Mouse (Mus musculus): ENCODE measurements around the gene Ppp2r1b. TPM values are rescaled to one million over a fixed set of nuclear protein-coding genes. Genes with fewer than 3 reads are reported as not detected.

The Ppp2r1b gene
- polyA plus RNA-seq, 1 experiment from 2014 or later: 14.4 TPM

DNA sequence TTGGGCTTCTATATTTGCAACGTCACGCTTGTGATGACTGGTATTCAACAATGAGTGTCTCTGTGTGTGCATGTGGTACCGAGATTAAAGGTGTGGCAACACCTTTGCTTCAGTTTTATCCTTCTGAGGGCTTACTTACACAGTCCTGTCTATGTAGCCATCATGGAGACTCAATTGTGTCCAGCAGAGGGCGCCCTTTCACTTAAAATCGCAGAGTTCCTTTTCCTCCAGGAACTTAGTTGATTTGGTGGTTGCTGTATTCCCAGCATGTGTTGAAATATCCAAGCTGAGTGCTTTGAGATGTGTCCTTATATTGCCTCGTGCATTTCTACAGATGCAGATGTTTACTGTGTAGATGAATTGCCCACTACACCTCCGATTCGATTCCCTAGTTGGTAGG, 4.1 kb downstream of the Ppp2r1b start:
- Histone ChIP-seq H3K36me3 (ENCODE audit: inconsistent target) (no peaks in the 10 kb centered on the region), H3K27ac (no peak overlapping the region), H3K79me2 (ENCODE audit: inconsistent target) (no peaks in the 10 kb centered on the region), H3K4me3 (ENCODE audit: inconsistent target) (no peak overlapping the region)
- 8% methylated on average over 8 of the region's 8 CpGs for WGBS (ENCODE audit: missing documents)

DNA sequence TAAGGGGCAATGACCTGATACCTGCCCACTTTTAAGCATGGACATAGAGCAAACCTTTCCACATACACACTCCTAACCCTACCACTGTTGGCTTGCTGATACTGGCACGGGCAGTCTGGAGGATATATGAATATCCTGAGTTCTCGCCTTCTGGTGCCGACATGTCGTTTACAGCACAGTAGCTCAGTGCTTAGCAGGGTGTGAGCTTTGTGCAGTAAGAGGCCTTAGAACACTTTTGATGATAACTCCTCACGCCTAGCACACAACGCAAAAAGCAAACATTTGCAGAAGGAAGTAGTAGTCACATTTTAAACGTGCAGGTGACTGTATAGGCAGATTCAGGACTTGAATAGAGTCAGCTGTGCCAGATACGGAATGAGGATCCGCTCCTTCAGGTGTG, 4.7 kb downstream of the Ppp2r1b start:
- H3K4me3 ChIP-seq (ENCODE audit: inconsistent target): no peak overlapping the region
- H3K79me2 ChIP-seq (ENCODE audit: inconsistent target): no peaks in the 10 kb centered on the region
- WGBS (ENCODE audit: missing documents): 21% methylated on average over 9 of the region's 9 CpGs
- H3K27ac ChIP-seq: no peak overlapping the region
- no peaks in the 10 kb centered on the region for H3K36me3 ChIP-seq (ENCODE audit: inconsistent target)

DNA sequence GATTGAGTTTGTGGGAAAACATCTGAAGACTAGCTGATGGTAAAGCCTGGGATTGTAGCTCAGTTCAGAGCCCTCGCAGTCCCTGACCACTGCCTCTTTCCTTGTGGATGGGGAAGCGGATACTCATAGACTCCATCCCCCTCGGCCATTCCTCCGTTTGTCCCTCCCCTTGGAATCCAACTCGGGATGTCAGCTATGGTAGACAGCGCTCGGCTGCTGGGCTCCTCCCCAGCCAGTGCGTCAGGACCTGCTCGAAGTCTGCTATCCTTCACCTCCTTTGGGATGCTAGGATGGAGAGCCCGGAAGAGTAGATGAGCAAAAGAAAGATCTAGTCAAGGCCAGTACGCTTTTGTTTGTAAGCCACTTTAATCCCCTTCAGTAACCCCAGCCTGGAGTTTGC, 5.2 kb downstream of the Ppp2r1b start:
- Histone ChIP-seq H3K36me3 (ENCODE audit: inconsistent target) (no peaks in the 10 kb centered on the region), H3K4me3 (ENCODE audit: inconsistent target) (no peak overlapping the region), H3K27ac (no peak overlapping the region), H3K79me2 (ENCODE audit: inconsistent target) (no peaks in the 10 kb centered on the region)
- WGBS (ENCODE audit: missing documents): 20% methylated on average over 11 of the region's 11 CpGs

DNA sequence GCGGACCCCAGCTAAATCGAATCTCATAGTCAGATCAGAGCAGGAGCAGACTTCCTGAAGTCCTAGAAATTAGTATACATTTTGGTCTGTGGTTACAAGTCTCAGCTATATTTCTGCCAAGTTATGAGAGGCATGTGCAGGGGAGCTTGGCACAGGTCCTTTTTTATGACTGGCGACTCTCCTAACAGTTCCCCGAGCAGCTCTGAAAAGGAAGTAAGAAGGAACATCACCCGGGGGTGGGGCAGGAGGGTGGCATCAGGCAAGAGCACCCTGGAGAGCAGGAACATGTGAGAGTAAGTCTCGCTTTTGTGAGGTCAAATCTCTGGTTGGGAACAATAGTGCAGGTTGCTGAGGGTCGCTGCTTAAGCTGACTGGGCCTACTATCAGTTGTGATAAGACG, 5.6 kb downstream of the Ppp2r1b start:
- no peak overlapping the region for H3K4me3 ChIP-seq (ENCODE audit: inconsistent target)
- 12% methylated on average over 8 of the region's 8 CpGs for WGBS (ENCODE audit: missing documents)
- H3K36me3 ChIP-seq (ENCODE audit: inconsistent target): no peaks in the 10 kb centered on the region
- no peak overlapping the region for H3K27ac ChIP-seq
- no peaks in the 10 kb centered on the region for H3K79me2 ChIP-seq (ENCODE audit: inconsistent target)

DNA sequence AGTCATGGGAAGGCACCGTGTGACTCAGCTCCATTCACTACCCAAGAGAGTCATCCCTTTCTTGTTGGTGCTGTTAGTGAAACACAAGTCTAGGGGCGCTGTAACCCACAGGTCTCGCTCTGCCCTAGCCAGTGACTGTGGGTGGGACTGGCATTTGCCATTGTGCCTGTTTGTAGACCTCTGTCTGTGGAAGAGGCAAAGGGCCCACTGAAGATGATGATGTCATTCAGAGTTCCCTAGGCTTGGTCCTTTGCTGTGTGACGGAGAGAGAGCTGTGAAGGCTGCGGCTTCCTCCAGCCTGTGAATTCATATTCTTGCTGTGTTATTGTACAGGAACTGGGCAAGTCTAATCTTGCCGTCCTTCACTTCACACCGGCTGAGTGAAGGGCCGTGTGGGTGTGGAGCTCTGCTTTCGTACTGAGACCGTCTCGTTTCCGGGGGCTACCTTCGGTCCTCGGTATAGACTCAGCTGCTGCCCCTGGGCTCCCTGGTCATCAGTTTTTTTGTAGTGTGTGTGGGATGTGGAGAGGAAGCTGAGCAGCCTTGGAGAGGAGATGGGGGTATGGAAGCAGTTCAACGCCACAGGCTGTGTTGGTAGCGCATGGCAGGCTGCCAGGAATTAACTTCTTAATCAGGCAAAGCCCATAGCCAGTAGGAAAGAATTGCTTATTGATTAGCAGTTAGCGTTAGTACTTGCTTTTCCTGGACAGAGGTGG, 7.7 kb downstream of the Ppp2r1b start:
- 19% methylated on average over 17 of the region's 17 CpGs for WGBS (ENCODE audit: missing documents)
- Histone ChIP-seq H3K36me3 (ENCODE audit: inconsistent target) (no peaks in the 10 kb centered on the region), H3K79me2 (ENCODE audit: inconsistent target) (peaks cover 1% of the 10 kb centered on the region; the same call in 1 of the 2 replicates), H3K27ac (no peak overlapping the region), H3K4me3 (ENCODE audit: inconsistent target) (no peak overlapping the region)

DNA sequence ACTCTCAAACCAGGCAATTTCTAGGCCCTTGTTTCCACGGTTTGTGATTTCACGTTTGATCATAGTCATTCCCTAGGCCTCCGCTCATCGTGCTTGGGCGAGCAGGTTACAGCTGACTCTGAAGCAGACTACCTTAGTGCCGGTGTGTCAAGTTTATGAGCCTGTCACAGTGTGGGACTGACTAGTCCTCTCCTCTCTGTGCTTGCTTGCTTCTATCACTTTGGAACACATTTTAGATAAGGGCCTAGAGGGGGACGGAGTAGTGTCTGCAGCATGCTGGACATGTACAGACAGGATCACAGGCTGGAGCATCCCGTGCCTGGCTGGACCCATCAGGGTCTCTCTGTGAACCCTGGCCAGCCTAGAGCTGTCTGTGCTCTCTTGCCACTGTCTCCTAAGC, 9.3 kb downstream of the Ppp2r1b start:
- Histone ChIP-seq H3K79me2 (ENCODE audit: inconsistent target) (peaks cover 5% of the 10 kb centered on the region; the same call in 1 of the 2 replicates), H3K4me3 (ENCODE audit: inconsistent target) (no peak overlapping the region), H3K27ac (no peak overlapping the region), H3K36me3 (ENCODE audit: inconsistent target) (no peaks in the 10 kb centered on the region)
- WGBS (ENCODE audit: missing documents): 97% methylated on average over 8 of the region's 8 CpGs

DNA sequence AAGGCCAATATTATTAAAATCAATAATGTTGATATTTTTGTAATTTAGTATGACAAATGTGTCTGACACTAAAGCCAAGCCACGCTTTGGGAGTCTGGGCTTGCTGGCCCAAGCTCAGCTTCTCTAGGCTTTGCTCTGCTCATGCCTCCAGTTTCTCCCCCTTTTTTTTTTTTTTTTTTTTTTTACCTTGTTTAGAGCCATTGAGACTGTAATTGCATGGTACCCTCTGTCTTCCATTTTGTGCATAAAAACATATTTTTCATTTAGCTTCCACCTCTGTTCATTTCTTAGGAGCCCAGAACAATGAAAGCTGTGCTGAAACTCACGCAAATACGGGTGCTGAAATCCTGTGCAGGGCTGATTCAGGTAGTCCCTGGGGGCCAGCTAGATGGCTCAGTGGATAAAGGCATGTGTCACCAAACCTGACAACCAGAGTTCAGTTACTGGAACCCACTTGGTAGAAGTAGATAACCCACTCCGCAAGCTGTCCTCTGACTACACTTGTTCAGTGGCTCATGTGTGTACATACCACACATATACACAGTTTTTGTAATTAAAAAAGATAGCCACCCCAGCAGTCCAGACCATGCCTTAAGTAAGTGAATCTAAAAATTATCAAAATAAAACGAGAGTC, 10.1 kb downstream of the Ppp2r1b start:
- 96% methylated on average over 5 of the region's 5 CpGs for WGBS (ENCODE audit: missing documents)
- Histone ChIP-seq H3K27ac (no peak overlapping the region), H3K4me3 (ENCODE audit: inconsistent target) (no peak overlapping the region), H3K79me2 (ENCODE audit: inconsistent target) (peaks cover 5% of the 10 kb centered on the region; the same call in 1 of the 2 replicates), H3K36me3 (ENCODE audit: inconsistent target) (no peaks in the 10 kb centered on the region; the same call in 1 of the 2 replicates)

DNA sequence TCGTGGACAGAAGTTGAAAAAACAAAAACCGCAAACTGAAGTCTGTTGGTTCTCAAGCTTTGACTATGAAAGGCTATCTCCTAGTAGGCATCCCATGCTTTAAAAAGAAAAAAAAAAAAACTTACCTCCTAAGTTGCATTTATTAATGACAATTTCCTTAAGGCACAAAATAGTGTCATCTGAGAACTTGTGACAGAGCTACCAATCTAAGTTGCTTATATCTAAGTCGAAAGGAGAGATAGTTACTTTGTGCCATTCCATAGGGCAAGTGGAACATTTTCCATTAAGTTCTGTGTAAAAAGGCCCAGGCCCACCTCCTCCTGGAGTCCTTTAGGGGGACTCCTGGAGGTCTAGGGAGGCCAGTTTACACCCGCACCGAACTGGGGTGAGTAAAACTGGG, 10.7 kb downstream of the Ppp2r1b start:
- peaks cover 5% of the 10 kb centered on the region; the same call in 1 of the 2 replicates for H3K79me2 ChIP-seq (ENCODE audit: inconsistent target)

DNA sequence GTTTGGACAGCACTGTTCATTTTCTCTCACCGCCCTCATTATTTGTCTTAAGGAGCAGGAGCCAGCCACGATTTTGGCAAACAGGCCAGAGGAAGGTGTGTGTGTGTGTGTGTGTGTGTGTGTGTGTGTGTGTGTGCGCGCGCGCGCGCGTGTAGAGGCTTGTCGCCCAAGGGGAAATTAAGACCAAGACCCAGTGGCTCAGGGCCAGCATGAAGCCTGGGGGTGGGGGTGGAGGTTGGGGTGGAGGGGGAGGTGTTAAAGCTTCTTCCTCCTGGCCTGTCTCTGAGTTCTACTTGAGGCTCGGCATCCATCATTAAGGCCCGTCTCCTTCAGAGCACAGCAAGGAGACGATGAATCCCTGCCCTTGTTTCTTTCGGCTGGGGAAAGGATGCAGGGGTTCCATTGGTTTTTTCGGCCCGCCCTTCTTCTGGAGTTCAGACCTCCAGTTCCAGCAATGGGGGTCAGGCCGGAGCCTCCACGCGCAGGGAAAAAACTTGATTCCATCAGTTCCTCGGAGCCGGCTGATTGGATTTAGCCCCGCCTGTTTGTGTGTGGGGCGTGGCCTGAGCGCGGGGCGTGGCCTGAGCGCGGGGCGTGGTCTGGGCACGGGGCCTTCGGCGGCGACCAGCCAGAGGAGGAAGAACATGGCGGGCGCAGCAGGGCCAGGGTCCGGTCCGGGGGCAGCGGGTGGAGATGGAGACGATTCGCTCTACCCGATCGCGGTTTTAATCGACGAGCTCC, 11.4 kb downstream of the Ppp2r1b start:
- no peak overlapping the region for H3K27ac ChIP-seq
- WGBS (ENCODE audit: missing documents): 1% methylated on average over 30 of the region's 45 CpGs
- H3K36me3 ChIP-seq (ENCODE audit: inconsistent target): peaks cover 4% of the 10 kb centered on the region
- peak overlapping the region; percentile 39 for H3K4me3 ChIP-seq (ENCODE audit: inconsistent target)
- peaks cover 5% of the 10 kb centered on the region; the same call in 1 of the 2 replicates for H3K79me2 ChIP-seq (ENCODE audit: inconsistent target)

More for the DNA sequence above, 10.7 kb downstream of the Ppp2r1b start:
- 85% methylated on average over 5 of the region's 5 CpGs for WGBS (ENCODE audit: missing documents)
- Histone ChIP-seq H3K27ac (no peak overlapping the region), H3K36me3 (ENCODE audit: inconsistent target) (no peaks in the 10 kb centered on the region; the same call in 1 of the 2 replicates), H3K4me3 (ENCODE audit: inconsistent target) (no peak overlapping the region)

DNA sequence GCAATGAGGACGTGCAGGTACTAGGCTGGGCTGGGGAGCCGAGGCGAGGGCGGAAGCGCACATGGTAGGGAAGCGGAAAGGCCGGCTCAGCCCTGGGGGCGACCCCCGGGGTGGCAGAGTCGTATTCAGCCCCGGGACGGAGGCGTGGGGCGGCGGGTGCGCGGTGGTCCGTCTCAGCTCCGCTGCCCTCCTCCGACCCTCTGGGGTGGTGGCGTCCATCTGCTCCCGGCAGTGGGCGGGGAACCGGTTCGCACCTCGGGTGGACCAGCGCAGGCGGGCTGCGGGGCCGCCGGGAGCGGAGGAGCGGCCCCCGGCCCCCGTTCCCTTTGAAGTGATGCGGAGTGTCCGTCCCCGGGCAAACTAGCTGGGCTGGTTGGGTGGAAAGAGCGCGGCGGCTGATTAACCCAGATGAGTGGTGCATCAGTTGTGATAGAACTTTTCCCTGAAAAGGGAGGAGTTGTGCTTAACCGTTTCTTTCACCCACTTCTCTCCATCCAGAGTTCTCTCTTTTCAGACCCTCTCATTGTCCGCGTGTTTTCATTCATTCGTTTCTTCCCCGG, 12.1 kb downstream of the Ppp2r1b start:
- Histone ChIP-seq H3K4me3 (ENCODE audit: inconsistent target) (peak overlapping the region; percentile 39), H3K36me3 (ENCODE audit: inconsistent target) (peaks cover 10% of the 10 kb centered on the region), H3K27ac (no peak overlapping the region), H3K79me2 (ENCODE audit: inconsistent target) (peaks cover 5% of the 10 kb centered on the region; the same call in 1 of the 2 replicates)
- WGBS (ENCODE audit: missing documents): under 1% methylated on average over 45 of the region's 46 CpGs

DNA sequence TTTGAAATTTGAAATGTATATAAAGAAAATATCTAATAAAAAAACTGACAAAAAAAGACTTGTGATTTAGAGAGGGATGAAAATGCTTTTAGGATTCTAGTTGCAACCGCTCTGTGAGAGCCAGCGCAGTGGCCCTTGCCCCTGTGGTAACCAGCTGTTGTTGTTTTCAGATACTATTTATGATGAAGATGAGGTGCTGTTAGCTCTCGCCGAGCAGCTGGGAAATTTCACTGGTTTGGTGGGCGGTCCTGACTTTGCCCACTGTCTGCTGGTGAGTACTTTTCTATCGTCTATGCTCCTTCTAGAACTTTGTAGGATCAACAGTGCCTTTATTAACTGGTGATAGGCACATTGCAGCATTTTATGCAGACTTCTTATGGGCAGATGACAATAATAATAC, 13.6 kb downstream of the Ppp2r1b start:
- WGBS (ENCODE audit: missing documents): 99% methylated on average over 6 of the region's 6 CpGs
- peaks cover 5% of the 10 kb centered on the region; the same call in 1 of the 2 replicates for H3K79me2 ChIP-seq (ENCODE audit: inconsistent target)
- peaks cover 23% of the 10 kb centered on the region for H3K36me3 ChIP-seq (ENCODE audit: inconsistent target)
- H3K27ac ChIP-seq: no peak overlapping the region
- H3K4me3 ChIP-seq (ENCODE audit: inconsistent target): no peak overlapping the region

DNA sequence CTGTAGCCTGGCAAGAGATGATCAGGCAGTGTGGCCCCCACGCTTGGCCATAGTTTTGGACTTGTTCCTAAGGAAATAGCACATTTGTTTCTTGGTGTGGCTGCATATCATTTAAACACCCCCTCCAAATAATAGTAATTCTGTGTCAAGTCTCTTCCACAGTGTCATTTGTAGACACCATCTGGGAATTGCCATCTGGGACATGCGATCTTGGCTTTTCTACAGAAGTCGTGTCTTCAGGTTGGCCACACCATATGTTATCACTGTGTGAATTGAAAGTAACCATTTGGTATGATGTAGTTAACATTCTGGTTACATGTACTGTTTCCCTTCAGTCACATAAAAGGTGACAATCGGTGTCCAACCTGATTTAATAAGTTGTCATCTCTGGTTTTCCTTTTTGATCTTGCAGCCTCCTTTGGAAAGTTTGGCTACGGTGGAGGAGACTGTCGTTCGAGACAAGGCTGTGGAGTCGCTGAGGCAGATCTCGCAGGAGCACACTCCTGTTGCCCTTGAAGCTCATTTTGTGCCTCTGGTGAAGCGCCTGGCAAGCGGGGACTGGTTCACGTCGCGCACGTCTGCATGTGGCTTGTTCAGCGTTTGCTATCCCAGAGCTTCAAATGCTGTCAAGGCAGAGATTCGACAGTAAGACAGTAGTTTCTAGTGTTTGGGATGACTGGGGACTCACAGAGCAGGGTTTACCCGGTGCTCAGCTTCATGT, 16.2 kb downstream of the Ppp2r1b start:
- Histone ChIP-seq H3K36me3 (ENCODE audit: inconsistent target) (peaks cover 24% of the 10 kb centered on the region), H3K79me2 (ENCODE audit: inconsistent target) (peaks cover 5% of the 10 kb centered on the region; the same call in 1 of the 2 replicates), H3K4me3 (ENCODE audit: inconsistent target) (no peak overlapping the region), H3K27ac (no peak overlapping the region)
- WGBS (ENCODE audit: missing documents): 96% methylated on average over 18 of the region's 18 CpGs

DNA sequence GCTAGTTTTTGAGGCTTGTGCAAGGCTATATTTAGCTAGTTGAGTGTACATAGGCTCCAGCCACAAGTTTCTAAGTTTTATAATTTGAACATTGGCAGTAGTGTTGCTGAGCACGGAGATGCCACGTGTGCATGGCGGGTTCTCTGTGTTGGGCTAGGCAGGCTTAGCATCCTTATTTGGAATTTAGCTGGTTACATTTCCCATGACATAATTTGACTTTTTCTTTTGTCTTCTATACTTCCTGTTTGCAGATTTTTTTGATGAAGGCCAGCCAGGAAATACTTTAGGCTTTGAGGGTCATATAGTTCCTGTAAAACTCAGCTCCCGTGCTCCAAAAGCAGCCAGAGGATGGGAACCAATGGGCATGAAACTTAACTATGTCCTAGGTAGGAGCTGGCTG, 18.7 kb downstream of the Ppp2r1b start:
- H3K4me3 ChIP-seq (ENCODE audit: inconsistent target): no peak overlapping the region
- no peak overlapping the region for H3K27ac ChIP-seq
- 86% methylated on average over 4 of the region's 4 CpGs for WGBS (ENCODE audit: missing documents)
- no peaks in the 10 kb centered on the region for H3K79me2 ChIP-seq (ENCODE audit: inconsistent target)
- H3K36me3 ChIP-seq (ENCODE audit: inconsistent target): peaks cover 48% of the 10 kb centered on the region

DNA sequence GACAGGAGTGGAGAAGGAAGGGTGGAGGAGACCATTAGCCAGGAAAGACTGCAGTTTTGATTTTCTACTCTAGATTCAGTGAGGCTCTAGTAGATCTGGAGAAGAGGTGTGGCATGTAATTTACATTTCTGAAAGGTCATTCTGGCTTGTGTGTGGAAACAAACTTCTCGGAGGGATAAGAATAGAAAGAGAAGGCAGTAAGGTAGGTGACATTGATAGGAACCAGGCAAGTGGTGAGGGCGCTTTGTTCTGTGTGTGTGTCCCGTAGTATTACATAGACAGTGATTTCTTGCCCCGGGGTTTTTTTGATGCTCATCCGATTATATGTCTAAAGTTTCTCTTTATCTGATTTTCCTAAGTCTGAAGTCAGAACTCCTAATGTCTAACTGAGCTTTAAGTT, 19.8 kb downstream of the Ppp2r1b start:
- WGBS (ENCODE audit: missing documents): 88% methylated on average over 5 of the region's 5 CpGs
- no peaks in the 10 kb centered on the region for H3K79me2 ChIP-seq (ENCODE audit: inconsistent target)
- H3K4me3 ChIP-seq (ENCODE audit: inconsistent target): no peak overlapping the region
- H3K27ac ChIP-seq: no peak overlapping the region
- H3K36me3 ChIP-seq (ENCODE audit: inconsistent target): peaks cover 49% of the 10 kb centered on the region
